Mouse (Mus musculus): ENCODE data around the gene Mpg. TPM values are rescaled to one million over a fixed set of nuclear protein-coding genes. Genes with fewer than 3 reads are reported as not detected.

Mpg gene
- total and polyA plus RNA-seq, 3 experiments: 39.1 to 40.3 (median 39.6) TPM

- DNase-seq (ENCODE audit: extremely low read depth): no peak
- H3K4me1 ChIP-seq (ENCODE audit: control insufficient read depth in 1 of 2, insufficient read depth in 2 of 2): peaks cover 13 to 63% of the 10 kb centered on the region in 2 experiments
- peak overlapping the region; percentile 3; the same call in 1 of the 2 replicates for H3K4me2 ChIP-seq (ENCODE audit: insufficient read depth, low read depth, poor library complexity, severe bottlenecking)
- dilution Hi-C loops (cut with MboI; ENCODE audit: extremely low pct_ligation_motif_present, extremely low pct_unique_long_range_greater_than_20kb, low sequenced_read_pairs): no loop called here
- H3K4me3 ChIP-seq (replicated peaks in 1 of 3; ENCODE audit: low read depth in 2 of 3, low read length in 2 of 3, poor library complexity in 1 of 3): no peak overlapping the region
- TF ChIP-seq POLR2AphosphoS2 (IDR thresholded peaks at IDR 0.05; ENCODE audit: low read depth, low read length) (0 out of 2 replicates have a peak, but pooled peaks have one; percentile 5), E2F4 (IDR thresholded peaks at IDR 0.05; ENCODE audit: insufficient replicate concordance, low read depth, low read length) (no peak)
- H3K27me3 ChIP-seq (replicated peaks): no peaks in the 10 kb centered on the region
- H3K36me3 ChIP-seq (replicated peaks in 1 of 2; ENCODE audit: control insufficient read depth in 1 of 2, insufficient read depth in 1 of 2, low read length in 1 of 2): peaks cover 12 to 37% of the 10 kb centered on the region in 2 experiments
- in situ Hi-C loops (cut with MboI; ENCODE audit: low pct_ligation_motif_present, low pct_unique_long_range_greater_than_20kb, low sequenced_read_pairs): no loop called here
- peaks cover 12% of the 10 kb centered on the region for H3K79me2 ChIP-seq (replicated peaks; ENCODE audit: control insufficient read depth, extremely low read depth, insufficient read depth, poor library complexity, severe bottlenecking)
- no peaks in the 10 kb centered on the region for H3K9me3 ChIP-seq (replicated peaks; ENCODE audit: low read length)
- H3K27ac ChIP-seq (ENCODE audit: insufficient read depth, low read depth): no peak overlapping the region
- H3K9ac ChIP-seq (ENCODE audit: insufficient read depth, low read depth): no peak overlapping the region
Observed at GRCm38 (mm10) chr11:32266194-32266593, 39.9 kb downstream of the Mpg start.

GRCm38 (mm10) chr11:32266776-32267175 is 40.5 kb downstream of the Mpg start:
- in situ Hi-C loops (cut with MboI; ENCODE audit: low pct_ligation_motif_present, low pct_unique_long_range_greater_than_20kb, low sequenced_read_pairs): no loop called here
- H3K9me3 ChIP-seq (replicated peaks; ENCODE audit: low read length): no peaks in the 10 kb centered on the region
- no peak overlapping the region for H3K27ac ChIP-seq (ENCODE audit: insufficient read depth, low read depth)
- H3K4me2 ChIP-seq (ENCODE audit: insufficient read depth, low read depth, poor library complexity, severe bottlenecking): peak overlapping the region; percentile 70
- peaks cover 17 to 64% of the 10 kb centered on the region in 2 experiments for H3K4me1 ChIP-seq (ENCODE audit: control insufficient read depth in 1 of 2, insufficient read depth in 2 of 2)
- no peaks in the 10 kb centered on the region for H3K27me3 ChIP-seq (replicated peaks)
- H3K79me2 ChIP-seq (replicated peaks; ENCODE audit: control insufficient read depth, extremely low read depth, insufficient read depth, poor library complexity, severe bottlenecking): peaks cover 12% of the 10 kb centered on the region
- peak overlapping the region; percentile 82 for H3K9ac ChIP-seq (ENCODE audit: insufficient read depth, low read depth)
- peak overlapping the region; percentile 72 to 92 (median 82) for H3K4me3 ChIP-seq (replicated peaks in 1 of 3; ENCODE audit: low read depth in 2 of 3, low read length in 2 of 3, poor library complexity in 1 of 3)
- peaks cover 10 to 32% of the 10 kb centered on the region in 2 experiments for H3K36me3 ChIP-seq (replicated peaks in 1 of 2; ENCODE audit: control insufficient read depth in 1 of 2, insufficient read depth in 1 of 2, low read length in 1 of 2)
- no peak for TF ChIP-seq SIN3A (IDR thresholded peaks at IDR 0.05; ENCODE audit: low read length)
- TF ChIP-seq POLR2A (IDR thresholded peaks at IDR 0.05; ENCODE audit: low read depth, low read length): no peak
- no peak for TF ChIP-seq RCOR1 (conservative IDR thresholded peaks at IDR 0.05; ENCODE audit: low read depth, low read length)
- no peak for TF ChIP-seq GABPA (IDR thresholded peaks at IDR 0.05; ENCODE audit: insufficient replicate concordance, low read depth, low read length)
- 0 out of 2 replicates have a peak, but pooled peaks have one; percentile 13 for TF ChIP-seq UBTF (IDR thresholded peaks at IDR 0.05; ENCODE audit: low read depth, low read length)
- TF ChIP-seq TBP (conservative IDR thresholded peaks at IDR 0.05; ENCODE audit: low read depth, low read length): no peak
- no peak for TF ChIP-seq NELFE (IDR thresholded peaks at IDR 0.05; ENCODE audit: low read depth, low read length)
- dilution Hi-C loops (cut with MboI; ENCODE audit: extremely low pct_ligation_motif_present, extremely low pct_unique_long_range_greater_than_20kb, low sequenced_read_pairs): no loop called here
- peak; percentile 18 for DNase-seq (ENCODE audit: extremely low read depth)

DNA sequence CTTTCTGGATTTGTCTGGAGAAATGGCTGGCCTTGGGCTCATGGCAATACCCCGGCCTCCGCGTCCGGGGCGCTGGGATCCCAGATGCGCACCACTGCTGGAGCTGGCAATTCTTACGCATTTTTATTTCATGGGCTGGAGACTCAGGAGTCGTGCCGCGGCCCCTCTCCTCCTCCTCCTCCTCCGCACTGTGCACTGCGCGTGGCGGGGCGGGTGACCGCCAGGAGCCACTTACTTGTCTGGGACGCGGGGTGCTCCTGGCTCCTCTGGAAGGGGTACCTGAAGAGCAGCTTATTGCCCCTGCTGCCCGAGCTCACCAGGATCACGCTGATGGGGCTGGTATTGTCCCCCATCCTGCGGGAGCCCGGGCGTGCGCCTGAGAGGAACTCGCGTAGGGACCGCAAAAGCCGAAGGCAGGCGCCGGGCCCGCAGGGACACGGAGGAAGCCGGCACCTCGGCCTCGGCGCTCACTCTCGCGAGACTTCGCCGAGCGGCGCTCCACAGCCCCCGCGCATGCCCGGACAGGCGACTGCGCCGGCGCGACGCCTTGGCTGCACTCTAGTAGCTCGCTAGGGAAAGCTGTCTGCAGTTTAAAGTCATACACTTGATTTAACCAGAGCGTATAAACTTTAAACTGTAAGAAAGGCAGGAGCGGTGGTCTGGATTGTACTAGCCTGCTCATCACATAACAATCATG is 41.0 kb downstream of the Mpg start, which contains the start of gene Nprl3:
Gene Nprl3 (minus strand): TSS at position 520 of the 697 bp plus-strand sequence.
- in situ Hi-C loops (cut with MboI; ENCODE audit: low pct_ligation_motif_present, low pct_unique_long_range_greater_than_20kb, low sequenced_read_pairs): no loop called here
- Histone ChIP-seq H3K27me3 (replicated peaks) (no peaks in the 10 kb centered on the region), H3K4me1 (ENCODE audit: control insufficient read depth in 1 of 2, insufficient read depth in 2 of 2) (peaks cover 17 to 64% of the 10 kb centered on the region in 2 experiments), H3K4me3 (replicated peaks in 1 of 3; ENCODE audit: low read depth in 2 of 3, low read length in 2 of 3, poor library complexity in 1 of 3) (peak within 1 kb of the TSS; percentile 72 to 92 (median 82)), H3K9me3 (replicated peaks; ENCODE audit: low read length) (no peaks in the 10 kb centered on the region), H3K9ac (ENCODE audit: insufficient read depth, low read depth) (peak within 1 kb of the TSS; percentile 82), H3K27ac (ENCODE audit: insufficient read depth, low read depth) (peak within 1 kb of the TSS; percentile 5; the same call in 1 of the 2 replicates), H3K36me3 (replicated peaks in 1 of 2; ENCODE audit: control insufficient read depth in 1 of 2, insufficient read depth in 1 of 2, low read length in 1 of 2) (peaks cover 7 to 27% of the 10 kb centered on the region in 2 experiments), H3K4me2 (ENCODE audit: insufficient read depth, low read depth, poor library complexity, severe bottlenecking) (peak within 1 kb of the TSS; percentile 70), H3K79me2 (replicated peaks; ENCODE audit: control insufficient read depth, extremely low read depth, insufficient read depth, poor library complexity, severe bottlenecking) (peaks cover 12% of the 10 kb centered on the region)
- DNase-seq (ENCODE audit: extremely low read depth): peak; percentile 95
- dilution Hi-C loops (cut with MboI; ENCODE audit: extremely low pct_ligation_motif_present, extremely low pct_unique_long_range_greater_than_20kb, low sequenced_read_pairs): no loop called here
- TF ChIP-seq BHLHE40 (IDR thresholded peaks at IDR 0.05; ENCODE audit: low read depth, low read length) (0 out of 2 replicates have a peak, but pooled peaks have one; percentile 17), SMC3 (IDR thresholded peaks at IDR 0.05; ENCODE audit: low read depth, low read length) (no peak), TCF12 (IDR thresholded peaks at IDR 0.05; ENCODE audit: low read depth, low read length) (peak; percentile 96), CTCF (conservative IDR thresholded peaks at IDR 0.05 in 1 of 2, IDR thresholded peaks at IDR 0.05 in 1 of 2; ENCODE audit: low read depth in 2 of 2, low read length in 2 of 2) (no peak), MEF2A (IDR thresholded peaks at IDR 0.05; ENCODE audit: borderline replicate concordance, low read depth, low read length) (no peak), POLR2A (IDR thresholded peaks at IDR 0.05; ENCODE audit: low read depth, low read length) (peak; percentile 100), ZC3H11A (IDR thresholded peaks at IDR 0.05; ENCODE audit: low read depth, low read length) (no peak; the same call in 1 of the 2 replicates), MAZ (IDR thresholded peaks at IDR 0.05; ENCODE audit: low read depth, low read length) (no peak), ZMIZ1 (IDR thresholded peaks at IDR 0.05; ENCODE audit: low read depth, low read length) (peak; percentile 96), JUN (IDR thresholded peaks at IDR 0.05; ENCODE audit: insufficient read depth, low read depth, low read length) (no peak), USF1 (IDR thresholded peaks at IDR 0.05; ENCODE audit: low read depth, low read length) (no peak), USF2 (conservative IDR thresholded peaks at IDR 0.05; ENCODE audit: low read depth, low read length) (no peak), MXI1 (IDR thresholded peaks at IDR 0.05; ENCODE audit: low read depth, low read length) (peak; percentile 25; the same call in 1 of the 2 replicates), KAT2A (IDR thresholded peaks at IDR 0.05; ENCODE audit: insufficient replicate concordance, low read length) (0 out of 2 replicates have a peak, but pooled peaks have one; percentile 63), HCFC1 (IDR thresholded peaks at IDR 0.05; ENCODE audit: low read depth, low read length) (peak; percentile 81), MYC (IDR thresholded peaks at IDR 0.05; ENCODE audit: low read depth, low read length) (peak; percentile 61; the same call in 1 of the 2 replicates), E2F4 (IDR thresholded peaks at IDR 0.05; ENCODE audit: insufficient replicate concordance, low read depth, low read length) (no peak)

All from CH12.LX (cell line).